Mouse (Mus musculus) left cerebral cortex, adult 8-10 months (tissue): ENCODE data around the gene Zfp629. TPM values are rescaled to one million over a fixed set of nuclear protein-coding genes. Genes with fewer than 3 reads are reported as not detected.

Experiments
- DNase-seq, 2 experiments: peaks; one replicate each; pipeline ENCODE4 v3.0.0; 2022; ENCODE audit warnings: low spot score in 2 of 2
- total RNA-seq, 4 experiments: library from RNA; stranded (reverse); gene quantifications; 2 replicates each; pipeline ENCODE4 v1.2.4; 2022

Gene Zfp629
- total RNA-seq, 4 experiments from 2014 or later: 19.3 to 29.3 (median 21.9) TPM

DNA sequence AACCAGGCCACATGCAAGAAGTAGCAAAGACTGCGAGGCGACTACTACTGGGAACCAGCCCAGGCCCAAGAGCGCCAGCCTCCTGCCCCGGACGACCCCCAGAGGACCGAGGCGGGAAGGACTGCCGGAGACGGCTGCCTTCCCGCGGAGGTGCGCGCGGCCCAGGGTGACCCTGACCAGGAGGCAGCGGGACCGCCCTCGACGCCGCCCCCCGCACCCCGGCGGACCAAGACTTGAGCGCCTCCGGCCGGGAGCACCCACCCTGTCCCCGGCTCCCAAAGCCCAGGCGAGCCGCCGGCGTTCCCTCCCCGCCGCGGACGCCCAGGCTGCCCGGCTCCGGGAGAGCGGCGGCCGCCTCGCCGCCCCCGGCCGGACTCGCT lies 1.1 kb downstream of the Zfp629 start:
- no peak for DNase-seq

DNA sequence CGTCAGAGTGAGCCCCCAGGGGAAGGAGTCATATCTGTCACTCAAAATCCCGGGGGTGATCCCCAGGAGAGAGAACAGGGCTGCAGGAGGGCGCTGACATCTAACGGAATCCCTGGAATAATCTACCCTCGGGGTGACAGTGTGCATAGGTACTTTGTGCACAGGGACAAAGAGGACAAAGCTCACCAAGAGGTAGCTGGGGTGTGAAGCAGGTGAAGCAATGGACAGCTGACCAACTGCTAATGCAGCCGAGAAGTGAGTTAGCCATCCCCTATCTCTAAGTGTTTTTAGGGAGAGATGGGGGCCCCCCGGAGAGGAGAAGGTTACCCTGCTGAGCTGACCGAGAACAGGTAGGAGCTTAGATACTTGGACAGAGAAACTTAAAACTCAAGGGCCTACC lies 1.5 kb downstream of the Zfp629 start:
- no peak for DNase-seq

DNA sequence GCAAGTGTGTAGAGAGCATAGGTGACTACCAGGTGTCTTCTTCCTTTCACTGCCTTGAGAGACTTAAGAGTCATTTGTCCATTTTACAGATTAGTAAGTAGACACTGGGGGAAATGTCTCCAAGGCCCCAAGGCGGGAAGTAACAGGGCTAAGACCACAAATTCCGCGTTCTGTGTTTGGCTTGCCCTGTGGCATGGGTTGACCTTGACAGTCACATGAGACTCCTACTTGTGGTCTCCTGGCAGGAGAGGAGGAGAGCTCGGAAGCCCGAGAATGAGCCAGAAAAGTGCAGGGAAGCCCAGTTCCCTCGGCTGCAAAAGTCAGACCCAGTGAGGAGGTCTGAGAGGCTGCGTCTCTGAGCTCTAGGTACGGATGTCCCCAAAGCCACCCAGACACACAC lies 2.1 kb downstream of the Zfp629 start:
- no peak for DNase-seq

DNA sequence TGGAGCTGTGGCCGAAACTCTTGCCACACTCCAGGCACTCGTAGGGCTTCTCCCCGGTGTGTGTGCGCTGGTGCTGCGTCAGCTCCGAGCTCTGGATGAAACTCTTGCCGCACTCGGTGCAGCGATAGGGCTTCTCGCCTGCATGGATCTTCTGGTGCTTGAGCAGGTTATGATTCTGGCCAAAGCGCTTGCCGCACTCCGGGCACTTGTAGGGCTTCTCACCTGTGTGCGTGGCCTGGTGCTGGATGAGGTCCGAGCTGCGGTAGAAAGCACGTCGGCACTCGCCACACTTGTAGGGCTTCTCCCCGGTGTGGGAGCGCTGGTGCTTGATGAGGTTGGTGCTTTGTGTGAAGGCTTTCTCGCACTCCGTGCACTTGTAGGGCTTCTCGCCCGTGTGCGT lies 4.0 kb downstream of the Zfp629 start:
- DNase-seq: no peak

DNA sequence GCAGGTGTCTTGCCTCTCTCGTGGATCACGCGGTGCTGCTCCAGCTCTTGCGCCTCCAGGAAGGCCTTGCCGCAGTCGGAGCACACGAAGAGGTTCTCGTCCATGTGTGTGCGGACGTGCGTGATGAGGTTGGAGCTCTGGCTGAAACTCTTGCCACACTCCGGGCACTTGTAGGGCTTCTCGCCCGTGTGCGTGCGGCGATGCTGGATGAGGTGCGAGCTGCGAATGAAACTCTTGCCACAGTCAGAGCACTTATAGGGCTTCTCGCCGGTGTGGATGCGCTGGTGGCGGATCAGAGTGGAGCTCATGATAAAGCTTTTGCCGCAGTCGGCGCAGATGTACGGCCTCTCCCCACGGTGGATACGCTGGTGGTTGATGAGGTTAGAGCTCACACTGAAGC lies 4.6 kb downstream of the Zfp629 start:
- no peak for DNase-seq

DNA sequence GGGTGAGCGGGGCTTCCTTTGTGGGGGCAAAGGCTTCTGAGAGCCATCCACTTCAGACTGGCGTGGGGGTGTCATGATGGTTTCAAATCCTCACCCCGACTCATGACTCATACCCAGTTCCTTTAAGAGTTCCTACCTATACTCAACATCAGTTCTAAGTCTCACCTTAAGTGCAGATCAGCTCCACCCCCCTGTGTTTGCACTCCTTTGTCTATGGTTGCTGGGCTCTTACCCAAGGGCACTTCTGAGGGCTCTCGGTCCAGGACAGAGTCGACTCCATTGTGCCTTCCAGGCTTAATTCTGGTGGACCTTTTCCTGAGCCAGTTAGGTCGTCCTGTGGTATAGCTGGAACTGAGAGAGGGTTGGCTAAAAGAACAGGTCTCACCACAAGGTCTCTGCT lies 8.4 kb downstream of the Zfp629 start:
- DNase-seq: no peak

DNA sequence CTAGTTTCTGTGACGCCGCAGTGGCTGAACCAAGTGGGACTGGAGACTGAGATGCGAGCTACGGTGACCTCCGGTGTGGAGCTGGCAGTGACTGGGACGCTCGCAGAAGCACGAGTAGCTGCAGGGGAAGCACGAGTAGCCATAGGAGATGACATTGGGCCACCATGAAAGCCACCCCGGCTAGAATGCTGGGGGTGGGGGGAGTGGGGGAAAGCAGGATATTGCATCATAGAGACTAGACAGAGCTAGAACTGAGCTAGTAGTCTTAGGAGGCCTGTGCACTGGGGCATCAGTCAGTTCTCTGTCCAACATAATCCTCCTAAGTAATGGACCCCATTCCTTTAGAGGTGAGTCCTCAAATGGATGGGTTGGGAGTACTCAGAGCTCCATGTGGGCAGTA lies 11.3 kb downstream of the Zfp629 start:
- DNase-seq: no peak

DNA sequence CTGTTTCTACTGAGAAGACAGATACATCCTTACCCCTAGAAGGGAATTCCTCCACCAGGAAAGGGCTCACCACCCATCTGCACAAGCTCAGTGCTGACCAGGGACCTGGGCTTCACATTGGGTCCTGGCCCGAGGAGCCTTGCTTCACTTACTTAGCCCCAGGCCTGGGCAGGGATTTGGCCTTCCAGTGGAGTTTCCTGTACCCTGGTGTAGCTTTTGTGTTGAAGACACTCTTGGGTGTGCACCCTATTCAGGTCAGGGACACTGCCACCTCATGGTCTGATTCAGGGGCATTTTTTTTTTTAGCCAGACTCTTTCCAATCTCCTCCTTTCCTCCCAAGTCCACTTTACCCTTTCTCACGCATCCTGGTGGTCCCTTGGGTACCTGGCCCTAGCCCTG lies 12.7 kb downstream of the Zfp629 start:
- DNase-seq: no peak

DNA sequence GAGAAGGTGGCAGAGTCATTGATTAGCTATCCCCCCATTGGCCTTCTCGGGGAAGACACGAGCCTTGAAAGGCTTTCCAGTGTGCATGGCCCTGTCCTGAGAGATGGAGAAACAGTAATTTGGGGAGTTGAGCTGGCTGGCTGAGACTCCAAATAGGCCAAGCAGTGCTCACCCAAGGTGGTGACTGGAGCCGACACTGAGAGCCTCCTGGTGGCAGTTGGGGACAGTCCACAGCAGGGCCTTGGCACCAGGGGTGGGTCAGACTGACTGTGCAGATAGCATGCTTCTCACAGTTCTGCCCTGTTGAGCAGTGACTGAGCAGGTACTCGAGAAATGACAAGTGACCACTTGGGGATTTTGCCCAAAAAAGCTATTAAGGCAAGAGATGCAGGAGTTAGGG lies 13.9 kb downstream of the Zfp629 start:
- no peak for DNase-seq

DNA sequence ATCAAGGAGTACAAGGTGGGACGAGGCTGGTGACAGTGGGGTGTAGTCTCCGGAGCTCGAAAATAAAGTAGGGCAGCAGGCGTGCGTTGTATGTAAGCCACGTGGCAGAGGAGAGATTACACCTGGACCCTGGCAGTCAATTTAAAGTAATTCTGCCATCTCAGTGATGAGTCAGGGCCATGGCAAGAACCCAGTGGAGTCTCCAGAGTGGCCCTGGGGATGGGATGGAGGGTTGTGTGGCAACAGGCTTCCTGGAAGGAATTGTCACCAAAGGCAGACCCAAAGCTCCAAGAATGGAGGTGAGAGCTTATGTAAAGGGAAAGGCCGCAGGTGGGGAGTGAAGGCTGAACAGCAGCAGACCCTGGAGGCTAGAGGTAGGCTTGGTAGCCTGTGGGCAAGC lies 15.0 kb downstream of the Zfp629 start:
- no peak for DNase-seq

DNA sequence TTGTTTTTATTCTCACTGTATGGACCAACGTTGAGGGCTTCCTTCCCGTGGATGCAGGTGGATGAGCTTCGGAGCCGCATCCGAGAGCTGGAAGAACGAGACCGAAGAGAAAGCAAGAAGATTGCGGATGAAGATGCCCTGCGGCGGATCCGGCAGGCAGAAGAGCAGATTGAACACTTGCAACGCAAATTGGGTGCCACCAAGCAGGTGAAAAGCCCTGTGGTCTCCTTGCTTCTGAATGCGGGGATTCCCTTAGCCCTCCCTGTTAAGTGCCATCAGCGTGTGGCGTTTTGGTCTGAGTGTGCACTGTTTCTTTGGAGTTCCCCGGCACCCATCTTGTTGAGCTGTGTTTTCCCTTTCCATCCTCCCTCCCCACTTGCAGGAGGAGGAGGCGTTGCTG lies 18.9 kb downstream of the Zfp629 start:
- DNase-seq: no peak

DNA sequence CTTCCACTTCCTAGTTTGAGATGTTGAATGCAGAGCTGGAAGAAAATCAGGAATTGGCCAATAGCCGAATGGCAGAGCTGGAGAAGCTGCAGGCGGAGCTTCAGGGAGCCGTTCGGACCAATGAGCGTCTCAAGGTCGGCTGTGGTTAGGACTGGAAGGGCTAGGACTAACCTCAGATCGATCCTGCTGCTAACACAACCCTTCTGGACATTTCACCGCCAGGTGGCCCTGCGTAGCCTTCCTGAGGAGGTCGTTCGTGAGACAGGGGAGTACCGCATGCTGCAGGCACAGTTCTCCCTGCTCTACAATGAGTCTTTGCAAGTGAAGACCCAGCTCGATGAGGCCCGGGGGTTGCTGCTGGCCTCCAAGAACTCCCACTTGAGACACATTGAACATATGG lies 23.0 kb downstream of the Zfp629 start:
- DNase-seq: no peak

DNA sequence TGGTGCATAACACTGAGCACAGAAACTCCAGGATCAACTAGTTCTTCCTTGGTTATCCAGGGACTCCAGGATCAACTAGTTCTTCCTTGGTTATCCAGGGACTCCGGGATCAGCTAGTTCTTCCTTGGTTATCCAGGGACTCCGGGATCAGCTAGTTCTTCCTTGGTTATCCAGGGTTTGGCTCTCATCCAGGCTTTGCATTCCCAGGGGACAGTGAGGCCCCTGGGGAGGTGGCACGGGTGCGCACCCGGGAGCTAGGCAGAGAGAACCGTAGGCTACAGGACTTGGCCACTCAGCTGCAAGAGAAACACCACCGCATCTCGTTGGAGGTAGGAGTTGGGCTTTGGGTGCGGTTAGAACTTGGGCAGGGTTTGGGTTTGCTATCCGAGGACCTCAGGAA lies 24.5 kb downstream of the Zfp629 start:
- no peak for DNase-seq

DNA sequence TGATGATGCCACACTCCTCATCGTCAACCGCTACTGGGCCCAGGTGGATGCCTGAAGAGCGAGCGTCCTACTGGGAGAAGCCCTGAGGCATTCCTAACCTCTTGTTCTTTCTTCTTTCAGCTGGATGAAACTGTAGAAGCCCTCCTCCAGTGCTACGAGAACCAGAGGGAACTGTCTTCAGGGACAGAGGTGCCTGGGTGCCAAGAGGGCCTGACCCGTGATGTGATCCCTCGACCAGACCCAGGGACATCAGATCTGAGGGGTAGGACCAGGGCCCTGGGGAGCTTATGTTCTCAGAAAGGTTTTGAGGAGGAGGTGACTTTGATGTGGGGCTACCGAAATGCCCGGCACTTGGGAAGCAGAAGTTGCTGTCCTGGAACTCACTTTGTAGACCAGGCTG lies 26.0 kb downstream of the Zfp629 start:
- no peak for DNase-seq

DNA sequence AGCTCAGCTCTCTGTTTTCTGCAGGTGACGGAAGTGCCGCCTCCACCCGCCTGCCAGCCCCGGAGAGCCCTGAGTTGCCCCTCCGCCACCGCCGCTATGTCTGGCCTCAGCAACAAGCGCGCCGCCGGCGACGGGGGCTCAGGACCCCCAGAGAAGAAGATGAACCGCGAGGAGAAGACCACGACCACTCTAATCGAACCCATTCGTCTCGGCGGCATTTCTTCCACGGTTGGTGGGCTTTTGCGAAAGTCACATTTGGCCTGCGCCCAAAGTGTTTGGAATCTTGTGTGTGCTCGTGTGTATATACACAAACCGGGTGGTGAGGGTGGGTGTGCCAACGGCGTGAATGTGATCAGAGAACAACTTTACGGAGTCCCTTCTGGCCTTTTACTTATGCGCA lies 26.7 kb downstream of the Zfp629 start:
- no peak for DNase-seq

DNA sequence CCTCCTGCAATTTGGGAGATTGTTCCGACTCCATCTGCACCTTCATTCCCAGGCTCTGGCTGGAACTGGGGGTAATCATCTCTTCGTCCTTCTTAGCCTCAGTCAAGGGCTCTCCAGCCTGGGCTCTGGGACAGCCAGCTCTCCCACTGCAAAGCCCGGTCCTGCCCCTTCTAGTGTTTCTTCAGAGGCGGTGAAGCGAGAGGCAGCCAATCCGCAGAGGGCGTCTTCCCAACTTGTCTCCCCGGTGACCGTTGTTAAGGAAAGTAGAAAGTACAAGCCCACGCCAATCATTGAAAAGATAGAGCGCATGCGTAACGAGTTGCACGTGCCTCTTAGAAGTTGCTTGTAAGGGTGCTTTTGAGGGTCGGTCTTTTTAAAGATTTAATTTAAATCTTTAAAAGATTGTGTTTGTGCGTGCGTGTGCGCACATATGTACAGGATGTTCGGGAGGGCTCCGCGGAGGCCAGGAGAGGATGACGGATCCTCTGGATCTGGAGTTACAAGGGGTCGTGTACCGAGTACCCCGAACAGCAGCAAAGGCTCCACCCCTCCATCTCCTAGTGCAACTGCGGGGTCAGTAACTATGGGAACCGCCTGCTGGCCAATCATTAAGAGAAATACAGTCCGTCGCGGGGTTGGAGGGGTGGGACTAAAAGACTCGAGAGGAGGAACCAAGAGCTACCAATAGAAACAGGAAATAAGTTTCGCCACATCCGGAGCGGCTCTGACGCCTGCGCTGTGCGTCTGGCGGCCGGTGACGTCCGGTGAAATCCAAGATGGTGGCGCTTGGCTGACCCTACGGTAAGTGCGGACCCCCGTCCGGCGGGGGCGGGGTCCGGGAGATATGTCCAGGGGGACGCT lies 27.4 kb downstream of the Zfp629 start, which contains the start of the genes Ccdc189 and Rnf40:
Gene Ccdc189 (minus strand): TSS at position 585 of the 861 bp plus-strand sequence.
Gene Rnf40 (plus strand): TSS at position 757 of the 861 bp plus-strand sequence.
- peak; percentile 85 to 98 for DNase-seq

DNA sequence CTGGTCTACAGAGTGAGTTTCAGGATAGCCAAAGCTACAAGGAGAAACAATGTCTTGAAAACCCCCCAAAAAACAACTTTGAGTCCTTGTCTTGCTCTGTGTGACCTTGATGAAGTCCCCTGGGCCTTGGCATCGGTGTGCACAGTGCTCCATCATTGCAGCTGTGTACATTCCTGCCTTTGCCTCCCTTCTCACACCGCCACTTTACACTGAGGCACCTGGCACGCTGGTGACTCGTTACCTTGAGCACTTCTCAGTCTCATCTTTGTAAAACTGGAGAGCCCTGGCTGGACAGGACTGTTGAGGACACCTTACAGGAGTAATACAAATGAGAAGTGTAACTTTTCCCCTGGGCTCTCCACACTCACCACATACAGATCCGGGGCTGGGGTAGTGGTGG lies 28.4 kb downstream of the Zfp629 start:
- no peak for DNase-seq

DNA sequence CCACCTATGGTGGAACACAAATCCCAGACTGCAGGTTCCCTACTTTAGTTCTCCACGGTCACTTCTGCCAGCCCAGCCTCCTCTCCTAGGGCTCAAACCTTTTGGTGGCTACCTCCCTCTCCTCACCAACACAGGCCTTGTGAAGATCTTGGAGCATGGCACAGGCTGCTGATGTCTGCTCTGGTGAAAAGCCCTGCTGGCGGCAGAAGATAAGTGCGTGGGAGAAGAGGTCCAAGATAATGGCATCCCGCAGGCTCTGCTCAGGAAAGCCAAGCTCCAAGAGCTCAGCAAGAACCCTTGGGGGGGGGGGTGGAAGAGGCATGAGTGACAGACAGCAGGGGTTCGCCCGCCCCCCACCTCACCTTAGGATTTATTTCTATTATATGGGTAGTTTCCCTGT lies 29.4 kb downstream of the Zfp629 start:
- DNase-seq: no peak

DNA sequence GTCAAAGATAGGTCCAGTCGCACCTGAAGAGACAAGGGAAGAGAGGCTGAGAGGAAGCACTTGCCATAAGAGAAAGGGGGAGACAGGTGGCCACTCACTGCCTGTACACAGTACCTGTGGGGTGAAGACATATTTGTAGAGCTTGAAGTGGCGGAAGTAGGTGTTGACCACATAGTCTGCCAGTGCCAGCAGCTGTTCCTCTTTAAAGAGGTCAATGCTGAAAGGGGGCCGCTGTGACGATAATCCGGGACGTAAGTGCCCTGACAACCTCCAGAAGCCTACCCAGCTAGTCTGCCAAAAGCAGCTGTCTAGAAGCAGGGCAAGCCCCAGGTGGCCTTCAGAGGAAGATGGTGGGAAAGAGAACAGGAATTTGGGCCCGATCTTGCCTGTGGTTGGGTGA lies 30.6 kb downstream of the Zfp629 start:
- DNase-seq: no peak

DNA sequence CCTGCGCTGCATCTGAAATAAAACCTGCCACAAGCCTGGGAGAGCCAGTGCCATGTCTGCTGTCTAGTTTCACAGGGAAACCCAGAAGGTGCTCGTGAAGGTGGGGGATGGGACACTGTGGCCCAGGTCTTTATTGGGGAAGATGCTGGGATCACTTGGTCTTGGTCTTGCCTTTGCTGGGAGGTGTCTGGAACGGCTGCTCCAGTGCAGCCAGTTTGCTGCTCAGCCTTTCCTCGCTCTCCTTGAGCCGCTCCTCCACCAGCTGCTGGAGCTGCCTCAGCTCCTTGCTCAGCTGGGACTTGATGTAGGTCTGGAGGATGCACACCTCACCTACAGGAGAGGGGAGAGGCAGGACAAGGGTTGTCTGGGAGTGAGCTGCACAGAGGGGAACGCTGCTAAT lies 32.3 kb downstream of the Zfp629 start:
- DNase-seq: no peak

DNA sequence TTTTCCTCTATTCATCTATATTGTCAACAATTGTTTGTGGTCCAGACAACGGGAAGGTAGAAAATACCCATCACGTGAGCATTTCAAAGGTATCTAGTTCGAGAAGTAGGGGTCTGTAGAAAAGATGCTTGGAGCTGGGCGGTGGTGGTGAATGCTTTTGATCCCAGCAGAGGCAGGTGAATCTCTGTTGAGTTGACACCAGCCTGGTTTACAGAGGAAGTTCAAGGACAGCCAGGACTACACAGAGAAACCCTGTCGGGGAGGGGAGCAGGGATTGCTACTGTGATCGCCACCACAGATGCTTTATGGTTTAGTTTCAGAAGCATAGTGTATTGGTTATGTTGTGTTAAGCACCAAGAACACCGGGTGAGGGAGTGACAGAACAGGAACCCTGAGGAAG lies 41.5 kb downstream of the Zfp629 start:
- DNase-seq: no peak

DNA sequence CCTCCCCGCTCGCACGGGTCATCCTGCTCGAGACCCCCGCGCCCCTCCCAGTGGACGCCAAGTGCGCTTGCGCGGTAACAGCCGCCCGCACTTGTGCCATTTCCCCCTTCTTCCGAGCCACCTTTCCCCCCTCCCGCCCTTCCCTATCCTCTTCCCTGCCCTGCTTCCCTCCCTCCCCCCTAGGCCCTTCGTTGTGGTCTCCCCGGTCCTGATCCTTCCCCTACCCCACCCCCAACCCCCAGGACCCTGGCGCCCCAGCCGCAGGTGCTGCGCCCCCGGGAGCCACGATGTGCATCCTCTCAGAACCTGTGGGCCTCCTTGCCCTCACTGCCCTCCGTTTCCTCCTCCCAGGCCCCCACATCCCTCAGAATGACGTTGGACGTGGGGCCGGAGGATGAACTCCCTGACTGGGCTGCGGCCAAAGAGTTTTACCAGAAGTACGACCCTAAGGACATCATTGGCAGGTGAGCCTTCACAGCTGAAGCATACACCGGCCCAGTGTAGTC lies 42.0 kb downstream of the Zfp629 start:
- DNase-seq: no peak

DNA sequence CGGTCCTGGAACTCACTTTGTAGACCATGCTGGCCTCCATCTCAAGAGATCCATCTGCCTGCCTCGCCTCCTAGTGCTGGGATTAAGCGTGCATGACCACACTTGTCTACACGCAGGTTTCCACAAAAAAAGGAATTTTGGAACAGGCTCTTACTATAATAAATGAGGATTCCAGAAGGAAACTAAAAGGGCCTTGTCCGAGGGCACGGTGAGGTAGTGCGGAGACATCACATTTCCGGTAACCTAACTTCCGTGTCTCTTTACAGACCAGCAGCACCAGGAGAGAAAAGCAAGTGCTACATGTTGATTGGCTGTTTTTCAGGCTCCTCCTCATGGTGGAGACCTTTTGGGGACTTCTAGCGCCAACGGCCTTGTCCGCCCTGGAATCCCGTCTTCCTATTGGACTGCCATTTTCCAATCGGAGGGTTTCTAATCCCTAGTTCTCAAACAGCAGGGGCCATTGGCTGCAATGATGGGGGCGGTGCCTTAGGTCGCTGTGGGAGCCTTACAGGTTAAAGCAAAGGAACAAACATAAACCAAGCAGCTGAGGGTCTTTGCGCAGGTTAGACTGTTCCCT lies 42.6 kb downstream of the Zfp629 start, which contains the start of gene Phkg2:
Gene Phkg2 (plus strand): TSS at position 446 of the 577 bp plus-strand sequence.
- DNase-seq: peak; percentile 82 to 96
